Mouse (Mus musculus): ENCODE results near the gene Natd1.
A peak's percentile ranks its signal among the peaks of the same experiment; 100 is the strongest.

Natd1 gene

GRCm38 (mm10) chr11:60914491-60914890, at the start of gene Natd1:
TSS of gene Natd1 (minus strand) at chr11:60914750.
- no peak for DNase-seq (ENCODE audit: low spot score in 2 of 2)

GRCm38 (mm10) chr11:60962709-60963108, 48.2 kb upstream of the Natd1 start:
- no peak for DNase-seq (ENCODE audit: low spot score in 2 of 2)

GRCm38 (mm10) chr11:60961176-60961575, 46.6 kb upstream of the Natd1 start:
- DNase-seq (ENCODE audit: low spot score in 2 of 2) = no peak

DNA sequence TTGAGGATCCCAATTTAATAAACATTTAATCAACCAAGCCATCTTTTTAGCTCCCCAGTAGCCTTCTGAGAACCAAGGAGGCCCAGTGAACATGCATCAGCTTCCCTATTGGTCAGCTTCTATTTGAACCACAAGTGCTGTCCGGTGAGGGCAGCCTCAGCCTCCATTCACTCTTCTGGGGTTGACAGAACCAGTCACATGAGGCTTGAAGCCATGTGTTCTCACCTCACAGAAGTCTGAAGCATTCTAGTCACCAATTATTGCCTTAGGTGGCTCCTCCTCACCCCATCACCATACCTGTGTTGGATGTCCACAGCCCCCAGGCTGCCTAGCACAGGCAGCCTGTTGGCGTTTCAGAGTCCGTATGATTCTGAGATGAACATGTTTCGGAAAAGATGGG, 44.4 kb upstream of the Natd1 start:
- no peak for DNase-seq (ENCODE audit: low spot score in 2 of 2)

GRCm38 (mm10) chr11:60955621-60956383, 41.3 kb upstream of the Natd1 start:
- DNase-seq (ENCODE audit: low spot score in 2 of 2) = no peak

GRCm38 (mm10) chr11:60954255-60955104, 39.9 kb upstream of the Natd1 start:
- no peak for DNase-seq (ENCODE audit: low spot score in 2 of 2)

DNA sequence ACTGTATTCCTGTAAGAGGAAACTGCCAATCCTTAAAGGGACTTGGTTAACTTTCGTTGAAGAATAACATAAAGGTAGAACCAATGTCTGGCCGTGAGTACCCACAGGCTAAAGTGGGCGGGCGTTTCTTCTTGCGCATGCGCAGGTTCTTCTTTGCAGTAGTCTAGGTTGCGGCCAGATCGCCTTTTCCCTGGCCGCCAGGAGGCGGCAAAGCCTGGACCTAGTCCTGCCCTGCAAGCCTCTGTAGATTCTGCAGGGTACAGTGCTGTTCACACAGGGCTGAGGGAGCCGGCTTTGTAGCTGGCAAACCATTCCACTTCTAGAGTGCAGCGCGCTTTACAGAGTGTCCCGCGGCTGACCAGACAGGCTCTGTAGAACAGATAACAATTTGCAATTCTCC, 39.3 kb upstream of the Natd1 start:
- DNase-seq (ENCODE audit: low spot score in 2 of 2) = peak; percentile 78 to 83

DNA sequence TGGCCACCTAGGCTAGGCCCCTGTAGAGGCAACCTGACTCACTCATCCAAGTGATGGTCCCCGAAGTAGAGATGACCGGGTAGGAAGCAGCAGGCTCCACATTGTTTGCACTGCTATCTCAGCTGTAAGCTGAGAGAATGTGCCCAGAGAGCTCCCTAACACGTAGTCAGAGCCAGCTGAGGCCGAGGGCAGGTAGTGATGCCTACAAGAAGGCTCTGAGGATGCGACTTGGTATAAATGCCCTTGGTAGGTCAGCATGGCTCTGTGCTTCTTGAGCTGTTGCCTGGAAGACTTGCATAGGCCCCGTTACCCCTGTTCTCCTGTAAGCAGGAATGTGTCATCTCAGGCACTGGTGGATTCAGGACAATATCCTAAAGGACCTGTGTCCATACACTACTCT, 38.4 kb upstream of the Natd1 start:
- no peak for DNase-seq (ENCODE audit: low spot score in 2 of 2)

- no peak for DNase-seq (ENCODE audit: low spot score in 2 of 2)
Observed at GRCm38 (mm10) chr11:60952362-60952761, 37.8 kb upstream of the Natd1 start.

- DNase-seq (ENCODE audit: low spot score in 2 of 2) = no peak
Observed at GRCm38 (mm10) chr11:60951896-60952295, 37.3 kb upstream of the Natd1 start.

- DNase-seq (ENCODE audit: low spot score in 2 of 2) = no peak
Observed at GRCm38 (mm10) chr11:60945003-60945402, 30.5 kb upstream of the Natd1 start.

GRCm38 (mm10) chr11:60942263-60943015, 27.9 kb upstream of the Natd1 start:
- DNase-seq (ENCODE audit: low spot score in 2 of 2) = no peak

- DNase-seq (ENCODE audit: low spot score in 2 of 2) = no peak
Observed at GRCm38 (mm10) chr11:60941370-60941769, 26.8 kb upstream of the Natd1 start.

- DNase-seq (ENCODE audit: low spot score in 2 of 2) = no peak
Observed at GRCm38 (mm10) chr11:60940501-60940900, 26.0 kb upstream of the Natd1 start.

DNA sequence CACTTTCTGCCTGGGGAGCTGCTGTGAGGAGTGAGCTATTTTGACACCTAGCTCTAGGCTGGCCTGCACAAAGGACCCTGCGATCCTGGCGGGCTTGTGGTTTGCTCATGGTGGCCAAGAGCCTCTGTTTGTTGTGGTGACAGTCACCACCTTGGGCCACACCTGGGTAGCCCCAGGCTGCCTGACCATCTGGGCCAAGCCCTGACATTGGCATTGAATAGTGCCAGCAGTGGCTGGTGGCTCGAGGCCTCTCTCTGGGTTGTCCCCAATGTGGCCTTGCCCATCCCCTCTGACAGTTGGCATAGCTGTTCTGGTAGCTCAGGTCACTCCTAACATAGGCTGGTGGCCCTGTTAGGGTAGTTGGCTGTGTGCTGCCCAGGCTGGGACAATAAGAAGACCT, 24.9 kb upstream of the Natd1 start:
- DNase-seq (ENCODE audit: low spot score in 2 of 2) = no peak

- DNase-seq (ENCODE audit: low spot score in 2 of 2) = no peak
Observed at GRCm38 (mm10) chr11:60937611-60938010, 23.1 kb upstream of the Natd1 start.

GRCm38 (mm10) chr11:60935975-60936373, 21.4 kb upstream of the Natd1 start:
- no peak for DNase-seq (ENCODE audit: low spot score in 2 of 2)

- DNase-seq (ENCODE audit: low spot score in 2 of 2) = peak; percentile 63 to 81
Observed at GRCm38 (mm10) chr11:60935326-60935974, 20.9 kb upstream of the Natd1 start.

- no peak for DNase-seq (ENCODE audit: low spot score in 2 of 2)
Observed at GRCm38 (mm10) chr11:60934795-60935194, 20.2 kb upstream of the Natd1 start.

DNA sequence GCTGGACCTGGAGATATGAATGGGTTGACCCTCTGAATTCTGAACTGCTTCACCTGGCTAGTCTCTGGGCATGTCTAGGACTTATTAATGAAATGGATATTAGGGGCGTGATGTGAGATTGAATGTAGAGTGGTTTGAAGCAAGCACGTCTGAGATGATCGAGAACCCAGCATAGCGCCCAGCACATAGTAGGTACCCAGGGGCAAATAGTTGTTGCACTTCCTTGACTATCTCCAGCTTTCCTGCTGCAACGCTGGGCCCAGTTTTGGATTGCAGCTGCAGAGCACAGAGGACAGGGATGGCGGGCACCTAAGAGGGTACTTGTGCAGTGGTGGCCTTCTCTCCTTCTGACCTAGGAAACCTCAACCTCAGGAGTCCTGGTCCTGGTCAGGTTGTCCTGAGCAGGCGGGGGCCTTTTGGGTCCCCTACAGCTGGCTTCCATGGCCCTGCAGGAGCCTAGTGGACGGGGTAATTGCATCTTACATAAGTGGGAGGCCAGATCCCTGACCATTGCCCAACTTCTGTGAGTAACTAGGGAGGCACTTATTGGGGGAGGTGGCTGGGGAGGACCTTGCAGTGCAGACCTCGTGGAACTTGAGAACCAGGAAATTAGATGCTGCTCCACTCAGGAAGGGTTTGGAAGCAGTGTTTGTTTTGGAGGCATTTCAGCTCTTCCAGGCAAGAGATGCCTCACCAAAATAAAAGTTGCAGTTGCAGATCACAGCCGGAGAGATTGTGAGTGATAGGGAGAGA, 18.8 kb upstream of the Natd1 start:
- peak in 1 of 2 experiments; percentile 68 for DNase-seq (ENCODE audit: low spot score in 2 of 2)

- DNase-seq (ENCODE audit: low spot score in 2 of 2) = no peak
Observed at GRCm38 (mm10) chr11:60932503-60933020, 18.0 kb upstream of the Natd1 start.
